Mouse (Mus musculus) right cerebral cortex, postnatal 36 days (tissue): Measurements from ENCODE around the gene Ube4b.
"Not testable (repeated sequence)": the region's sequence is repeated elsewhere in the genome, so short reads cannot be mapped to it uniquely, and the experiment has no call there.

Experiments
- DNase-seq, 2 experiments: peaks; one replicate each; pipeline ENCODE4 v3.0.0; 2022; ENCODE audit warnings: low spot score in 2 of 2, mixed read lengths in 1 of 2

Ube4b gene

GRCm38 (mm10) chr4:149426325-149427199 lies at the start of gene Ube4b:
Ube4b (minus strand) TSS chr4:149426749.
- peak; percentile 97 to 98 for DNase-seq

GRCm38 (mm10) chr4:149475096-149475495 lies 48.5 kb upstream of the Ube4b start:
- no peak for DNase-seq

GRCm38 (mm10) chr4:149469557-149469956 lies 43.0 kb upstream of the Ube4b start:
- no peak for DNase-seq

GRCm38 (mm10) chr4:149463435-149463950 lies 36.9 kb upstream of the Ube4b start:
- DNase-seq = no peak

- no peak for DNase-seq
Observed at GRCm38 (mm10) chr4:149462305-149462971, 35.9 kb upstream of the Ube4b start.

GRCm38 (mm10) chr4:149461579-149462304 lies 35.2 kb upstream of the Ube4b start:
- DNase-seq = no peak

GRCm38 (mm10) chr4:149460475-149460874 lies 33.9 kb upstream of the Ube4b start:
- DNase-seq = not testable (repeated sequence)

- no peak for DNase-seq
Observed at GRCm38 (mm10) chr4:149459425-149459824, 32.9 kb upstream of the Ube4b start.

- DNase-seq = no peak
Observed at GRCm38 (mm10) chr4:149458526-149458925, 32.0 kb upstream of the Ube4b start.

GRCm38 (mm10) chr4:149457831-149458430 lies 31.4 kb upstream of the Ube4b start:
- DNase-seq = no peak

GRCm38 (mm10) chr4:149457163-149457562 lies 30.6 kb upstream of the Ube4b start:
- not testable (repeated sequence) for DNase-seq

GRCm38 (mm10) chr4:149454879-149455278 lies 28.3 kb upstream of the Ube4b start, which contains the start of gene Rbp7:
Rbp7 (minus strand) TSS chr4:149454978.
- no peak for DNase-seq

GRCm38 (mm10) chr4:149454263-149454662 lies 27.7 kb upstream of the Ube4b start:
- no peak for DNase-seq

GRCm38 (mm10) chr4:149453656-149454055 lies 27.1 kb upstream of the Ube4b start:
- DNase-seq = no peak

GRCm38 (mm10) chr4:149450636-149451035 lies 24.1 kb upstream of the Ube4b start:
- no peak for DNase-seq

- no peak for DNase-seq
Observed at GRCm38 (mm10) chr4:149446309-149446708, 19.8 kb upstream of the Ube4b start.

- no peak for DNase-seq
Observed at GRCm38 (mm10) chr4:149445868-149446267, 19.3 kb upstream of the Ube4b start.

- DNase-seq = peak; percentile 82 to 85
Observed at GRCm38 (mm10) chr4:149444964-149445701, 18.6 kb upstream of the Ube4b start.

- DNase-seq = no peak
Observed at GRCm38 (mm10) chr4:149444465-149444864, 17.9 kb upstream of the Ube4b start.

GRCm38 (mm10) chr4:149442436-149442835 lies 15.9 kb upstream of the Ube4b start:
- no peak for DNase-seq

GRCm38 (mm10) chr4:149440576-149440975 lies 14.0 kb upstream of the Ube4b start:
- no peak for DNase-seq
